In genomic region chr3:95663969-95664608, GRCm38 (mm10) we compare ENCODE assay signal across 9 mouse cellular contexts. TPM values are rescaled to one million over a fixed set of nuclear protein-coding genes. Genes with fewer than 3 reads are reported as not detected.
DNase-seq lines count a peak whose midpoint lies in the region; ATAC-seq and TF ChIP-seq lines count a peak whose summit lies in the region.
"Had no signal": no experiment of that assay in that cellular context is flagged by ENCODE, and none has a peak within 500 bp of the region (broad histone marks: within the 10 kb centered on the region; RNA-seq: fewer than 3 reads in every experiment).

No protein-coding gene starts in this region.

- TF ChIP-seq POLR2A in bone marrow macrophage, adult 2 months (IDR thresholded peaks at IDR 0.05; ENCODE audit: borderline replicate concordance, low read depth, low read length): no peak

- peak; percentile 65 for DNase-seq in CD4-positive, CD25-positive, alpha-beta regulatory T cell, adult 2 months (ENCODE audit: low read depth, low spot score)
- no peak for DNase-seq in kidney, postnatal 0 days (ENCODE audit: low spot score)
- no peak for DNase-seq in kidney, postnatal 36 days
- DNase-seq in midbrain, embryonic 10.5 days (ENCODE audit: low spot score): no peak
- DNase-seq: right cerebral cortex, postnatal 25 days had no signal

- no peaks in the 10 kb centered on the region for H3K9me3 ChIP-seq in kidney, postnatal 0 days (replicated peaks; ENCODE audit: low read length)
- H3K9me3 ChIP-seq in midbrain, embryonic 10.5 days (replicated peaks): no peaks in the 10 kb centered on the region

- no peaks in the 10 kb centered on the region for H3K27me3 ChIP-seq in kidney, postnatal 0 days (ENCODE audit: insufficient read depth, low read length)
- no peaks in the 10 kb centered on the region for H3K27me3 ChIP-seq in midbrain, embryonic 10.5 days (ENCODE audit: low read depth, poor library complexity, severe bottlenecking)

- H3K79me2 ChIP-seq in macrophage (ENCODE audit: inconsistent target): peaks cover 86% of the 10 kb centered on the region

- no peak for TF ChIP-seq CTCF in kidney, postnatal 0 days (IDR thresholded peaks at IDR 0.05; ENCODE audit: low read depth)
- TF ChIP-seq CTCF in bone marrow macrophage, adult 2 months (IDR thresholded peaks at IDR 0.05; ENCODE audit: low read depth, low read length): no peak

- WGBS in kidney, postnatal 0 days: 83% methylated on average over 3 of the region's 3 CpGs
- WGBS in macrophage (ENCODE audit: missing documents): 89% methylated on average over 3 of the region's 3 CpGs
- WGBS in midbrain, embryonic 10.5 days: 91% methylated on average over 3 of the region's 3 CpGs

- H3K27ac ChIP-seq in kidney, postnatal 0 days: peak overlapping the region; percentile 60
- peak overlapping the region; percentile 79 for H3K27ac ChIP-seq in bone marrow macrophage, adult 2 months (ENCODE audit: insufficient read depth, low read depth, low read length)
- peak overlapping the region; percentile 94 for H3K27ac ChIP-seq in macrophage
- no peak overlapping the region for H3K27ac ChIP-seq in midbrain, embryonic 10.5 days (replicated peaks)

- no peak overlapping the region for H3K4me2 ChIP-seq in kidney, postnatal 0 days (ENCODE audit: low read length)

- no peak overlapping the region for H3K9ac ChIP-seq in kidney, postnatal 0 days (ENCODE audit: low read depth, low read length)

- H3K36me3 ChIP-seq in kidney, postnatal 0 days (ENCODE audit: insufficient read depth, low read length): peaks cover 17% of the 10 kb centered on the region; the same call in 1 of the 2 replicates
- H3K36me3 ChIP-seq in macrophage (ENCODE audit: inconsistent target): no peaks in the 10 kb centered on the region
- H3K36me3 ChIP-seq in midbrain, embryonic 10.5 days: peaks cover 83% of the 10 kb centered on the region

- ATAC-seq in CD4-positive, CD25-positive, alpha-beta regulatory T cell, adult 4 months: no peak
- ATAC-seq in kidney, postnatal 0 days (replicated peaks; ENCODE audit: low FRiP score, low read depth): no peak
- no peak for ATAC-seq in megakaryocyte progenitor cell, adult 5-6 weeks (replicated peaks; ENCODE audit: poor library complexity)

- H3K4me1 ChIP-seq in kidney, postnatal 0 days (replicated peaks; ENCODE audit: insufficient read depth, low read length): peaks cover 48% of the 10 kb centered on the region
- peaks cover 52% of the 10 kb centered on the region for H3K4me1 ChIP-seq in bone marrow macrophage, adult 2 months (ENCODE audit: control insufficient read depth, insufficient read depth, low read length)
- H3K4me1 ChIP-seq in midbrain, embryonic 10.5 days: peaks cover 55% of the 10 kb centered on the region

- H3K4me3 ChIP-seq in kidney, postnatal 0 days (replicated peaks; ENCODE audit: low read depth, low read length): no peak overlapping the region
- H3K4me3 ChIP-seq in bone marrow macrophage, adult 2 months (ENCODE audit: insufficient read depth, low read length): peak overlapping the region; percentile 22; the same call in 1 of the 2 replicates
- H3K4me3 ChIP-seq in macrophage (ENCODE audit: inconsistent target): peak overlapping the region; percentile 90; the same call in 1 of the 2 replicates
- no peak overlapping the region for H3K4me3 ChIP-seq in midbrain, embryonic 10.5 days

RNA-seq across cellular contexts. Expression of gene Mcl1, which starts 5.5 kb away (rescaled TPM):
- polyA plus RNA-seq in CD4-positive, CD25-positive, alpha-beta regulatory T cell, adult 4 months (2017; shearing (Covaris generic)): 10 to 100 TPM; 61.0 to 96.6 TPM
- 60.9 and 70.2 TPM in 2 replicates for polyA plus RNA-seq in kidney, postnatal 0 days (2015; fragmentation: Nextera tagmentation; extraction: Ambion mirVana)
- polyA plus RNA-seq in bone marrow macrophage, adult 2 months (2012; ENCODE audit: insufficient read depth, insufficient read length, missing spikeins): 565 and 578 TPM in 2 replicates
- 1,000 to 10,000 TPM in 10 of 26 experiments, 100 to 1,000 TPM in 16; 471 to 2,042 (median 842) TPM for total RNA-seq in macrophage (2018; cell fraction: chromatin; rRNA removed)
- 1,000 to 10,000 TPM in 4 of 26 experiments, 100 to 1,000 TPM in 22; 492 to 1,133 (median 611) TPM for total RNA-seq in macrophage (2018; cell fraction: cytosol; rRNA removed)
- total RNA-seq in macrophage (2018; cell fraction: nucleus; rRNA removed): 1,000 to 10,000 TPM in 21 of 26 experiments, 100 to 1,000 TPM in 5; 701 to 2,394 (median 1,238) TPM
- 251 to 507 TPM (median 488 TPM) in 3 replicates for polyA plus RNA-seq in macrophage (2018)
- total RNA-seq in megakaryocyte progenitor cell, adult 5-6 weeks (2015): 154 and 191 TPM in 2 replicates
- 131 and 135 TPM in 2 replicates for total RNA-seq in megakaryocyte progenitor cell, adult 5-6 weeks (2017)
- 41.9 and 47.6 TPM in 2 replicates for polyA plus RNA-seq in midbrain, embryonic 10.5 days (2016; fragmentation: Nextera tagmentation; extraction: Ambion mirVana)

RNA-seq across cellular contexts. Expression of gene Adamtsl4, which starts 23.6 kb away (rescaled TPM):
- 1 to 10 TPM; 2.3 to 5.2 TPM for polyA plus RNA-seq in CD4-positive, CD25-positive, alpha-beta regulatory T cell, adult 4 months (2017; shearing (Covaris generic))
- 3.6 TPM in 2 replicates for polyA plus RNA-seq in kidney, postnatal 0 days (2015; fragmentation: Nextera tagmentation; extraction: Ambion mirVana)
- polyA plus RNA-seq in bone marrow macrophage, adult 2 months (2012; ENCODE audit: insufficient read depth, insufficient read length, missing spikeins): 2.4 and 2.6 TPM in 2 replicates
- 1 to 10 TPM in 21 of 26 experiments, under 1 TPM in 5; 0.40 to 8.2 (median 3.2) TPM for total RNA-seq in macrophage (2018; cell fraction: chromatin; rRNA removed)
- total RNA-seq in macrophage (2018; cell fraction: cytosol; rRNA removed): 1 to 10 TPM in 13 of 26 experiments, under 1 TPM in 13; 0.22 to 4.1 (median 1.2) TPM
- total RNA-seq in macrophage (2018; cell fraction: nucleus; rRNA removed): 1 to 10 TPM in 21 of 26 experiments, under 1 TPM in 5; 0.21 to 9.6 (median 2.3) TPM
- polyA plus RNA-seq in macrophage (2018): 0.38 to 3.1 TPM (median 1.9 TPM) in 3 replicates
- 0.17 and 1.4 TPM in 2 replicates for total RNA-seq in megakaryocyte progenitor cell, adult 5-6 weeks (2015)
- 0.33 TPM in 1 of 2 replicates, not detected in the other for total RNA-seq in megakaryocyte progenitor cell, adult 5-6 weeks (2017)
- polyA plus RNA-seq in midbrain, embryonic 10.5 days (2016; fragmentation: Nextera tagmentation; extraction: Ambion mirVana): 0.78 and 1.4 TPM in 2 replicates

RNA-seq across cellular contexts. Expression of gene Ensa, which starts 39.3 kb away (rescaled TPM):
- 10 to 100 TPM; 81.6 to 97.8 TPM for polyA plus RNA-seq in CD4-positive, CD25-positive, alpha-beta regulatory T cell, adult 4 months (2017; shearing (Covaris generic))
- 53.8 and 57.3 TPM in 2 replicates for polyA plus RNA-seq in kidney, postnatal 0 days (2015; fragmentation: Nextera tagmentation; extraction: Ambion mirVana)
- polyA plus RNA-seq in bone marrow macrophage, adult 2 months (2012; ENCODE audit: insufficient read depth, insufficient read length, missing spikeins): 99.2 and 115 TPM in 2 replicates
- total RNA-seq in macrophage (2018; cell fraction: chromatin; rRNA removed): 100 to 1,000 TPM; 114 to 467 (median 312) TPM
- 100 to 1,000 TPM in 22 of 26 experiments, 10 to 100 TPM in 4; 85.2 to 121 (median 110) TPM for total RNA-seq in macrophage (2018; cell fraction: cytosol; rRNA removed)
- total RNA-seq in macrophage (2018; cell fraction: nucleus; rRNA removed): 100 to 1,000 TPM; 134 to 367 (median 267) TPM
- polyA plus RNA-seq in macrophage (2018): 79.1 to 122 TPM (median 121 TPM) in 3 replicates
- total RNA-seq in megakaryocyte progenitor cell, adult 5-6 weeks (2015): 32.6 and 37.1 TPM in 2 replicates
- total RNA-seq in megakaryocyte progenitor cell, adult 5-6 weeks (2017): 49.7 and 66.8 TPM in 2 replicates
- 90.1 and 101 TPM in 2 replicates for polyA plus RNA-seq in midbrain, embryonic 10.5 days (2016; fragmentation: Nextera tagmentation; extraction: Ambion mirVana)

Comparison
In these comparisons a context has a peak if more than half of its experiments do, and no peak if none do; other contexts are left out.
1. H3K4me3 ChIP-seq: peak in bone marrow macrophage, adult 2 months (single experiment) and macrophage (single experiment); none in kidney, postnatal 0 days (single experiment) and midbrain, embryonic 10.5 days (single experiment).